Mouse (Mus musculus) testis, adult 2 months (tissue): ENCODE data around the gene Obscn. TPM values are rescaled to one million over a fixed set of nuclear protein-coding genes. Genes with fewer than 3 reads are reported as not detected.

Source experiments
- H3K27ac ChIP-seq: fragments of 200-500 bp; 2 replicates; pipeline ENCODE4 v1.5.1; 2012; ENCODE audit warnings: low read depth, low read length; ENCODE audit not compliant: control insufficient read depth, insufficient read depth
- H3K27me3 ChIP-seq: fragments of 200-500 bp; 2 replicates; pipeline ENCODE4 v1.6.1; 2012; ENCODE audit warnings: mild to moderate bottlenecking, low read length, moderate library complexity; ENCODE audit not compliant: control insufficient read depth, insufficient read depth
- H3K36me3 ChIP-seq: fragments of 200-500 bp; 2 replicates; pipeline ENCODE4 v1.6.1; 2012; ENCODE audit warnings: mild to moderate bottlenecking, low read length; ENCODE audit not compliant: control insufficient read depth, insufficient read depth
- H3K4me1 ChIP-seq: fragments of 200-500 bp; 2 replicates; pipeline ENCODE4 v1.6.1; 2012; ENCODE audit warnings: low read length; ENCODE audit not compliant: control insufficient read depth, insufficient read depth
- H3K4me3 ChIP-seq: fragments of 200-500 bp; 2 replicates; pipeline ENCODE4 v1.5.1; 2012; ENCODE audit warnings: low read depth, mild to moderate bottlenecking, low read length, moderate library complexity, mixed read lengths; ENCODE audit not compliant: control insufficient read depth
- CTCF ChIP-seq: fragments of 200-500 bp; IDR thresholded peaks from 2 replicates; pipeline ENCODE4 v1.5.1; 2012; ENCODE audit warnings: low read depth, mild to moderate bottlenecking, inconsistent platforms, low read length, moderate library complexity; ENCODE audit not compliant: control insufficient read depth, insufficient read depth, insufficient replicate concordance
- POLR2A ChIP-seq: fragments of 200-500 bp; IDR thresholded peaks from 2 replicates; pipeline ENCODE4 v1.6.1; 2012; ENCODE audit warnings: low read depth, mild to moderate bottlenecking, inconsistent platforms, low read length, moderate library complexity; ENCODE audit not compliant: control insufficient read depth
- polyA plus RNA-seq: library from polyadenylated mRNA; depleted of rRNA; stranded (reverse); fragments of >200 nt; gene quantifications from 2 replicates; pipeline ENCODE4 v1.2.3, GENCODE M21; 2012

Obscn gene
- polyA plus RNA-seq, 1 experiment = 1.9 TPM

DNA sequence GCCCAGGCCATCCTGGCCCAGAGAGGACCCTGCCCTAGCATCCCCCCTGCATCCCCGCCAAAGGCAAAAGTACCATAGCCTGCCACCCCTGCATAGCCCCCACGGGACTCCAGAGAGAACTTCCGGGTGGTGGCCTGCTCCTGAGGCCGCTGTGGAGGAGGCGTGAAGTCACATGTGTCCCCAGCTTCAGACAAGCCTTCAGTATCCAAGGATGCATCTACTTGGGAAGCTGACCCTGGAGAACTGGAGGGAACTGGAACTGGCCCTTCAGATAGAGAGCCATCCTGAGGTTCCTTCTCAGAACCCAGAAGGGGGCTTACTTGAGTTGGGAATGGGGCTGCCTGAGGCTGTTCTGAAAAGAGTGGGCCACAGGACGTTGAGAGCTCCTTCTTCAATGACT lies 136.4 kb downstream of the Obscn start:
- H3K36me3 ChIP-seq = no peaks in the 10 kb centered on the region
- no peak overlapping the region for H3K27ac ChIP-seq
- no peaks in the 10 kb centered on the region for H3K27me3 ChIP-seq
- TF ChIP-seq CTCF (no peak), POLR2A (no peak)
- H3K4me3 ChIP-seq = no peak overlapping the region
- no peaks in the 10 kb centered on the region for H3K4me1 ChIP-seq

DNA sequence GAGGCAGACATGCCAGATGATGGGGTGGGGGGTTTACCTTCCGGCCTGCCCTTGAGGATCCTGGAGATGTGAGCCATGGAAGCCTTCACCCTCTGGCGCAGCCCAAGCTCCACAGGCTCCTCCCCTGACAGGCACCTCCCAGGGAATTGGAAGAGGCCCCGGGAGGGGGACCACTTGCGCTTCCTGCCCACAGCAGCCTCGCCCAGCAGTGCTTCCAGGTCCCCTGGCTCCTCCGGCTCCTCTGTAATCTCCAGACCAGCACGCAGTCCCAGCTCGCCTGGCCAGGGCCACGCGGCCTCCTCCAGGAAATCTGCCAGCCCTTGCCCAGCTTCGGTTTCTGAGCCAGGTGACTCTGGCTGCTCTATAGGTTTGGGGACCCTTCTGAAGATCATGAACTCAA lies 137.0 kb downstream of the Obscn start:
- no peak overlapping the region for H3K27ac ChIP-seq
- H3K4me3 ChIP-seq = no peak overlapping the region
- H3K27me3 ChIP-seq = no peaks in the 10 kb centered on the region
- no peaks in the 10 kb centered on the region for H3K36me3 ChIP-seq
- H3K4me1 ChIP-seq = peaks cover 4% of the 10 kb centered on the region
- TF ChIP-seq POLR2A (no peak), CTCF (no peak)

DNA sequence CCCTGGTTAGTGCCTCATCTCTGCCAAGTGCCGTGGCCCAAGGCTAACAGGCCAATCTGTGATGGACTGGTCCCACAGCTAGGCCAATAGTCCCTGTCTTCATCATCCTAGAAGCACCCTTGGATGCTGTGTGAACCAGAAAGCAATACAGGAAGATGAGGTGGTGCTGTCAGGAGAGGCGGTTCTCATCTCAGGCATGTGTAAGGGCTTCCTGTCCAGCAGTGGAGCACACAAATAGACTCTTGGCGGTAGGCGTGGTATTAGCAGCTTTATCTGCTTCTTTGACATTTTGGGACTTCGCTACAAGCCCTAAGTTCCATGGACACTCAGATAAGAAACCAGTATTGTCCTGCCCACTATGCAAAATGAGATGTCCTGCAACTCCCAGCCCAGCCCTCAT lies 138.7 kb downstream of the Obscn start:
- no peak overlapping the region for H3K27ac ChIP-seq
- H3K36me3 ChIP-seq = no peaks in the 10 kb centered on the region
- TF ChIP-seq CTCF (no peak), POLR2A (no peak)
- peaks cover 8% of the 10 kb centered on the region for H3K4me1 ChIP-seq
- H3K27me3 ChIP-seq = no peaks in the 10 kb centered on the region
- peak overlapping the region; percentile 71 for H3K4me3 ChIP-seq

DNA sequence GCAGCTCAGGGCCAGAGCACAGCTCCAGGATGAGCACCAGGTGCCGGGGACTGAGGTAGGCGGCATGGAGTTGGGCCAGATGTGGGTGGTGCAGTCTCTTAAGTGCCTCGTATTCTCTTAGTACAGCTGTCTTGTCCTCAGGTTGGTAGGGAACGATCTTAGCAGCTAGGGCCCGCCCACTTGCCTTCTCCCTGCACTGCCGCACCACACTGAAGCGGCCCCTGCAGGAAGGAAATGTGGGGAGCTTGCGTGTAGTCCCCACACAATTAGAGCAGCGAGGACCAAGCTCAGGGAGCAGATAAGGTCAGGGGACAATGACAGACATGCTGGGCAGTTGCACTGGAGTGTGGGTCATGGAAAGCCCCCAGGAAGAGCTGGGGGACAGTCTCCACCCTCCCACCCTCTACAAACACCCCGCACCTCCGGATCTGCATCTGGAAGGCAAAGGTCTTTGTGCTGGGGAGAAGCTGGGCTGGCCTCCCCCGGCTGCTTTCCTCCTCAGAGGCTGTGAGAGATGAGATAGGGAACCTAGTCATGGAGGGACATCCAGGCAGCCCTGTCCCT lies 140.3 kb downstream of the Obscn start:
- TF ChIP-seq CTCF = no peak
- TF ChIP-seq POLR2A = no peak
- Histone ChIP-seq H3K27ac (no peak overlapping the region), H3K4me1 (peaks cover 8% of the 10 kb centered on the region), H3K4me3 (no peak overlapping the region), H3K27me3 (no peaks in the 10 kb centered on the region), H3K36me3 (no peaks in the 10 kb centered on the region)

DNA sequence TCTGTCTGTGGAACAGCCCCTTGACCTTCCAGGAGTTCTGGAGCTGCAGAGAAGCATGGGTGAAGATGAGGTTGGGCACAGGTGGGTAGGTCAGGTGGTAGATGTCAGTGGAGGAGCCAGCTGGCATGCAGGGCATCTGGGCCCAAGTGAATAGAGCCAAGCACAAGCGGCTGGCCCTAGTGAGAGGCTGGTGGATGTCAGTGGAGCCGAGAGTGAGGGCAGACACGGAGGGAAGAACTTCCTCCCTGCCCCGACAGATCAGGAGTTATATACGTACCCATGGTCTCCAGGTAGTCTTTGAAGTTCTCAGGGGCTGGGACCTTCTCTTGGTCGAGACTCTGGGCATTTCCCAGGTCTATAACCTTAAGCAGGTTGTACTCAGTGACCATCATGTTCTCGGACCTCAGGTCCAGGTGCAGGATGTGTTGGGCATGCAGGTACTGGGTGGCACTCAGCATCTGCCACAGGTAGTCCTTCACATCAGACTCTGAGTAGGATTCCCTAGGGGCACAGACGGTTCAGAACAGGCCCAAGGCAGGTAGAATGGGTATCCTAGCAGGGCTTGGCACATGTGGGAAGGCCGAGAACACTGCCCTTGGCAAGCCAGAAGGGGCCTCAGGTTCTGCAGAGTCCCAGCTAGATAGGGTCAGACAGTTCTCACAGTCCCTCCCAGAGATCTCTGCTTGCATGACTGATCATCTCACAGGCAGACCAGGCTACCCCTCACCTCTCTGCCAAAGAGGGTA lies 141.0 kb downstream of the Obscn start:
- TF ChIP-seq CTCF (no peak), POLR2A (no peak)
- no peaks in the 10 kb centered on the region for H3K27me3 ChIP-seq
- H3K27ac ChIP-seq = no peak overlapping the region
- H3K36me3 ChIP-seq = no peaks in the 10 kb centered on the region
- H3K4me3 ChIP-seq = no peak overlapping the region
- H3K4me1 ChIP-seq = peaks cover 8% of the 10 kb centered on the region

DNA sequence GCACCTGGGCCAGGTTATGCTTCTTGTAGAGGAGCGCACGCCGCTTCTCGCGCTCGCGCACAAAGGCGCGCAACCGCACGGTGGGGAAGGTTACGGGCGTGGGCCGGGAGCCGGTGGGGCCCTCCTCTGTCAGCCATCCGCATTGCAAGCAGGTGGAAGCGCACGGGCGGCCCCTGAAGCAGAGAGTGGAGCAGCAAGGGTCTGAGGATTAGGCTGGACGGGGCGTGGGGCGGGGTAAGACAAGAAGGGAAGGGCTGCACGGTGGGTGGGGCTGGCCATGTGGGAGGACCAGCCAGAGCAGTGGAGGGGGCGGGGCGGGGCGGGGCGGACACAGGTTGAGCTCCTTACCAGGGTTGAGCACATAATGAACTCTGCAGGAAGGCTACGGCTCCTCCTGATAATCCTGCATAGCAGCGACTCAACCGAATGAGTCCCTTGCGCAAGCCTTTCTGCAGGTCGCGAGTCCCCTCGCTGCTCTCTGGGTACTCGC lies 141.8 kb downstream of the Obscn start:
- Histone ChIP-seq H3K27ac (no peak overlapping the region), H3K27me3 (no peaks in the 10 kb centered on the region)

DNA sequence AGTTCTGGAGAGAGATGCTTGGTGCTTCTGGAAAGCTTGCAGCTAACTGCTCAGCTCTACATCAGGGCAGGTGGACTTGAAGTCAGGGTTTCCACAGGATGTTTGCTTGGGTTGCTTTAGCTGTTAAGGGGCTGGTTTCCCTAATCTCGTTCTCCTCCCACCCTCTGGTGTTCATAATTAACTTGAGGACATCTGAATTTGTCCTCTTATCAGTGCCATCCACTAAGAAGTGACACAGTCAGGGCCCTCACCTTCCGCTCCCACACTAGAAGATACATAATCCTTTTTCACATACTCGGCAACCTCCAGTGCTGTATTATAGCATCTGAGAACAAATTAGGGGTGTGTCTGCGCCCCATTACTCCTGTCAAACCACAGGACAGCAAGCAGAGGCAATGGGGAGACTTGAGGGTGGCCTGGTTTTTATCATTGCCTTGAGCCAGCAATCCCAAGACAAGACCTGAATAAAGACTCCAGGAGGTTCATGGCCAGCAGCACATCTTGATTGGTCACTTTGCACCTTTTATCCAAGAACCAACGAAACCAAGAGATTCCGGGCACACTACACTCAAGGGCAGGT lies 143.0 kb downstream of the Obscn start:
- no peak overlapping the region for H3K4me3 ChIP-seq
- no peaks in the 10 kb centered on the region for H3K27me3 ChIP-seq
- H3K27ac ChIP-seq = no peak overlapping the region
- H3K4me1 ChIP-seq = peaks cover 8% of the 10 kb centered on the region
- no peak for TF ChIP-seq CTCF
- TF ChIP-seq POLR2A = no peak
- no peaks in the 10 kb centered on the region for H3K36me3 ChIP-seq

More for the DNA sequence above, 141.8 kb downstream of the Obscn start:
- TF ChIP-seq CTCF (no peak), POLR2A (no peak)
- Histone ChIP-seq H3K4me1 (peaks cover 8% of the 10 kb centered on the region), H3K36me3 (no peaks in the 10 kb centered on the region), H3K4me3 (peak overlapping the region; percentile 43)

DNA sequence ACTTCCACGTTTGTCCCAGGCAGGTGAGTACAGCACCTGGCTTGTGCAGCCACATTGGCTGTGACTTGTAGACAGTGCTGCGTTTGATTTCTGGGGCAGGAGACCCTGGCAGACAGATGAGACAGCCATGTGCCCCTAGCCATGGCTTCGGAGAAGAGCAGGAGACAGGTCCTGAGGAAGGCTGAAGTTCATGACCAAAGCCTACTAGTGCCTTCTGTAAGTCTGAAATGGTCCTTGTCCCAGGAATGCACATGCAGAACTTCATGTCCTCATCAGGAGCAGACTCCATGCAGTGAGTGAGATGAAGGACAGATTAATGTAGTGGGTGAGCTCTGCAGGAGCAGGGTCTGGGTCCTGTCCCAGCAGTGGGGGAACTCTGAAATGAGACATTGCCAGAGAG lies 144.3 kb downstream of the Obscn start:
- Histone ChIP-seq H3K27me3 (no peaks in the 10 kb centered on the region), H3K27ac (no peak overlapping the region), H3K4me1 (peaks cover 8% of the 10 kb centered on the region), H3K36me3 (no peaks in the 10 kb centered on the region; the same call in 1 of the 2 replicates), H3K4me3 (no peak overlapping the region)
- TF ChIP-seq CTCF (no peak), POLR2A (no peak)
